Mouse (Mus musculus): Measurements from ENCODE around the gene Tcte1.

- peak; percentile 68 for TF ChIP-seq CTCF (IDR thresholded peaks at IDR 0.05; ENCODE audit: control insufficient read depth, insufficient read depth, low read length)
- no peak for TF ChIP-seq POLR2A (IDR thresholded peaks at IDR 0.05; ENCODE audit: borderline replicate concordance, control insufficient read depth, low read depth, low read length)
Measured at GRCm38 (mm10) chr17:45582715-45583355, 59.6 kb downstream of the Tcte1 start.

Data from bone marrow, adult 2 months (tissue).